Mouse (Mus musculus): ENCODE measurements around the gene Osbpl5.

DNA sequence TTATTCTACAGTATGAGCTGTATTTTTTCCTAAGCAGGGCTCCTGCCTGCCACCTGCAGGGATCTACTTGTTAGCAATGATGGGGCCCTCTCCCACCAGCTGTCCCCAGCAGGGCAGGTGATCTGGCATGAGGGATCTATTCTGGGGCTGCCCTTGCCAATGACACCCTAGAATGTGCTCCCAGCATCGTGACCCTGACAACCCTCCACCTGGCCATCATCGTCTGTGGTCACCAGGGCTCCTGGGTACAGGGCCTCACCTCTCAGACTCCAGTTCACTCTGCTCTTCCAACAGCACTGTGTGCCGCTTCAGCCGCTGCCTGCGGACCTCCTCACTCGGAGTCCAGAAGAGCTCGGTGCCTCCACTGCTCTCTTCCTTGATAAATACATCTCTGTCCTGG lies 62.2 kb downstream of the Osbpl5 start:
- TF ChIP-seq CTCF (IDR thresholded peaks at IDR 0.05; ENCODE audit: low read depth, low read length) (no peak), EP300 (IDR thresholded peaks at IDR 0.05; ENCODE audit: insufficient read depth, low read depth, low read length) (no peak)
